Mouse (Mus musculus) kidney, adult 10 weeks (tissue): ENCODE data around the gene Ccdc86. TPM values are rescaled to one million over a fixed set of nuclear protein-coding genes. Genes with fewer than 3 reads are reported as not detected.

ENCODE experiments used
- polyA plus RNA-seq: library from polyadenylated mRNA; stranded (reverse); fragments of 350-450 nt; fragmentation: Illumina TruSeq; extraction: RNeasy Lipid Tissue Mini Kit (QIAGEN cat#74804); gene quantifications from one replicate; pipeline ENCODE4 v1.2.3, GENCODE M21; 2014; ENCODE audit warnings: low read depth, low replicate concordance

Gene Ccdc86
- 1.1 TPM for polyA plus RNA-seq

DNA sequence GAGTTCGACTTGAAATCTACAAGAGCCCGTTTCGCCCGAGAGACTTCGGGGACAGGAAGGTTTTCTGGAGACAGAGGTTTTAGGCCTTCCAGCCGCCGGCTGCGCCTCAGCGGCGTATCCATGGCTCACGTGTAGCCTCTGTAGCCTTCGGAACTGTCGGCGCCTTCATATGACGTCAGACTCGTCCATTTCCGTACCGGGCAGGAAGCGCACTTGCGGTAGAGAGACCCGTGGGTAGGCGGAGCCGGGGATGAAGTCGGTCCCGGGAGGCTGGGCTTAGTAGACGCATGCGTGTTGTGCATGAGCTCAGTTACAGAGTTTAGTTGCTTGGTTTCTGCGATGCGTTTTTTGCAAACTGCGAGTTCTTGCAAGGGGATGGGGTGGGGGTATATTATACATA is at the start of gene Ccdc86:
Gene Ccdc86 (minus strand): TSS at position 155 of the 400 bp plus-strand sequence.

GRCm38 (mm10) chr19:10993150-10993549 is 44.1 kb upstream of the Ccdc86 start, which contains the start of gene Ms4a15:
Ms4a15 (minus strand) TSS chr19:10993250.

GRCm38 (mm10) chr19:10974238-10974865 is 25.3 kb upstream of the Ccdc86 start, which contains the start of gene Ms4a10:
Ms4a10 (minus strand) TSS chr19:10974670.

GRCm38 (mm10) chr19:10937110-10937563 is 11.9 kb downstream of the Ccdc86 start, which contains the start of gene Ptgdr2:
Ptgdr2 (plus strand) TSS chr19:10937160.

DNA sequence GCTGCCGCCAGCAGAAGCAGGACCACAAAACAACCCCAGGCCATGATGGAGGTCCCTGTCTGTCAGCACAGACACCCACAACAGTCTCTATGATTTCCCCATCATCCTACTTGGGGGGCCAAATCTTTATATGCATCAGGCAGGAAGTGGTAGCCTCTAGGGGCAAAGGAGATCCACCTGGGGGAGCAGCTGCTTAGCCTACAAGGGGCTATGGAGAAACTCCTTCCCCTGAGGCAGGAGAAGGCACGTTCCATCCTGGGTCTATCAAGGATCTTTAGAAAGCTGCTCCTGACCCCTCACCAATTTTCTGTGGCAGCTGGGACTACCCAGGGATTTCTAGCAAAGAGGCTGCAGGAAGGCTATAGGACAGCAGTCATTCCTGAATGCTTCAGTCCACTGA is 28.5 kb downstream of the Ccdc86 start, which contains the start of gene Zp1:
Gene Zp1 (minus strand): TSS at position 101 of the 400 bp plus-strand sequence.

GRCm38 (mm10) chr19:10895016-10895528 is 54.0 kb downstream of the Ccdc86 start, which contains the start of gene Prpf19:
Prpf19 (plus strand) TSS chr19:10895231.

Other genes with a start within 250 kb of the Ccdc86 start
- not detected for gene Cd5, start 210.3 kb downstream of the Ccdc86 start, polyA plus RNA-seq
- not detected for gene Cd6, start 119.2 kb downstream of the Ccdc86 start, polyA plus RNA-seq
- 0.49 TPM for gene Slc15a3, start 109.5 kb downstream of the Ccdc86 start, polyA plus RNA-seq
- gene Tmem132a, start 79.3 kb downstream of the Ccdc86 start, polyA plus RNA-seq, result 0.12 TPM
- 2.8 TPM for gene Tmem109, start 67.3 kb downstream of the Ccdc86 start, polyA plus RNA-seq
- gene Prpf19, start 54.0 kb downstream of the Ccdc86 start, polyA plus RNA-seq, result 37.5 TPM
- not detected for gene Zp1, start 28.6 kb downstream of the Ccdc86 start, polyA plus RNA-seq
- gene Ptgdr2, start 12.1 kb downstream of the Ccdc86 start, polyA plus RNA-seq, result not detected
- not detected for gene Ms4a10, start 25.4 kb upstream of the Ccdc86 start, polyA plus RNA-seq
- gene Ms4a15, start 44.0 kb upstream of the Ccdc86 start, polyA plus RNA-seq, result not detected
- gene Ms4a18, start 68.8 kb upstream of the Ccdc86 start, polyA plus RNA-seq, result not detected
- gene Ms4a8a, start 131.8 kb upstream of the Ccdc86 start, polyA plus RNA-seq, result not detected
- gene 1700017D01Rik, start 181.6 kb upstream of the Ccdc86 start, polyA plus RNA-seq, result not detected
- not detected for gene 1700025F22Rik, start 216.1 kb upstream of the Ccdc86 start, polyA plus RNA-seq
- gene Ms4a13, start 247.5 kb upstream of the Ccdc86 start, polyA plus RNA-seq, result not detected